Mouse (Mus musculus) embryonic fibroblast, embryonic 13.5 days (primary cell): ENCODE measurements at regions not wholly inside any gene's neighbourhood (a gene's known extent, or its start where the extent isn't known, plus 50 kb on each side); places are given as distances from the start of the nearest gene placed in this dataset.

Experiments
- H3K27ac ChIP-seq: 2 replicates; pipeline ENCODE4 v1.5.1; 2012; ENCODE audit warnings: low read length, control low read depth, inconsistent platforms; ENCODE audit not compliant: insufficient read depth
- H3K4me1 ChIP-seq: 2 replicates; pipeline ENCODE4 v1.6.1; 2011; ENCODE audit warnings: low read length; ENCODE audit not compliant: control insufficient read depth, insufficient read depth
- H3K4me3 ChIP-seq: 2 replicates; pipeline ENCODE4 v1.5.1; 2011; ENCODE audit warnings: mild to moderate bottlenecking, control low read depth, low read length; ENCODE audit not compliant: insufficient read depth
- CTCF ChIP-seq: IDR thresholded peaks from 2 replicates; pipeline ENCODE4 v1.5.1; 2011; ENCODE audit warnings: mild to moderate bottlenecking, control low read depth, low read length, moderate library complexity, borderline replicate concordance; ENCODE audit not compliant: insufficient read depth
- POLR2A ChIP-seq: IDR thresholded peaks from 2 replicates; pipeline ENCODE4 v1.6.1; 2011; ENCODE audit warnings: low read depth, mild to moderate bottlenecking, control low read depth, low read length, moderate library complexity

GRCm38 (mm10) chr14:101287755-101288154 lies 87.6 kb upstream of the Prr30 start:
- peak overlapping the region; percentile 90 for H3K27ac ChIP-seq
- no peak overlapping the region for H3K4me3 ChIP-seq
- peaks cover 3% of the 10 kb centered on the region; the same call in 1 of the 2 replicates for H3K4me1 ChIP-seq
- no peak for TF ChIP-seq POLR2A
- TF ChIP-seq CTCF: no peak

GRCm38 (mm10) chr14:101269048-101269789 lies 69.1 kb upstream of the Prr30 start:
- no peak for TF ChIP-seq CTCF
- no peak for TF ChIP-seq POLR2A
- H3K4me3 ChIP-seq: no peak overlapping the region
- no peak overlapping the region for H3K27ac ChIP-seq
- no peaks in the 10 kb centered on the region for H3K4me1 ChIP-seq

GRCm38 (mm10) chr14:101267536-101267935 lies 67.4 kb upstream of the Prr30 start:
- TF ChIP-seq CTCF: no peak
- no peak for TF ChIP-seq POLR2A
- H3K27ac ChIP-seq: no peak overlapping the region
- no peak overlapping the region for H3K4me3 ChIP-seq
- H3K4me1 ChIP-seq: no peaks in the 10 kb centered on the region; the same call in 1 of the 2 replicates
